Mouse (Mus musculus): ENCODE results near the gene Glud1.

GRCm38 (mm10) chr14:34279726-34280125 is 30.8 kb upstream of the Glud1 start:
- no peak for TF ChIP-seq CTCF (IDR thresholded peaks at IDR 0.05; ENCODE audit: low read depth)
- TF ChIP-seq EP300 (IDR thresholded peaks at IDR 0.05; ENCODE audit: low read depth), result no peak
